Mouse (Mus musculus): Measurements from ENCODE around the gene A630089N07Rik. TPM values are rescaled to one million over a fixed set of nuclear protein-coding genes. Genes with fewer than 3 reads are reported as not detected.
"Not testable (repeated sequence)": the region's sequence is repeated elsewhere in the genome, so short reads cannot be mapped to it uniquely, and the experiment has no call there.

A630089N07Rik gene
- total RNA-seq (2021), result 7.0 and 8.1 TPM in 2 replicates
- long read RNA-seq, experiment 1, partial matches to known transcripts, result 2 of 3 reads
- long read RNA-seq, experiment 1, other reads (novel, unspliced or antisense), result 1 of 3 reads
- long read RNA-seq, experiment 2, partial matches to known transcripts, result 0 of 1 reads
- long read RNA-seq, experiment 2, other reads (novel, unspliced or antisense), result 1 of 1 reads

GRCm38 (mm10) chr16:98081889-98082818 is at the start of gene A630089N07Rik:
Gene A630089N07Rik, minus strand, starts transcription at chr16:98082450.
- peak; percentile 92 for DNase-seq

- no peak for DNase-seq
Measured at GRCm38 (mm10) chr16:98107109-98107508, 24.9 kb upstream of the A630089N07Rik start.

GRCm38 (mm10) chr16:98081550-98081888 is 731 bp downstream of the A630089N07Rik start:
- DNase-seq, result not testable (repeated sequence)

- DNase-seq, result not testable (repeated sequence)
Measured at GRCm38 (mm10) chr16:98081140-98081539, 1.1 kb downstream of the A630089N07Rik start.

GRCm38 (mm10) chr16:98079382-98079781 is 2.9 kb downstream of the A630089N07Rik start:
- DNase-seq, result not testable (repeated sequence)

GRCm38 (mm10) chr16:98041676-98042075 is 40.6 kb downstream of the A630089N07Rik start:
- peak; percentile 22 for DNase-seq

GRCm38 (mm10) chr16:98034971-98035370 is 47.3 kb downstream of the A630089N07Rik start:
- not testable (repeated sequence) for DNase-seq

GRCm38 (mm10) chr16:98026186-98026585 is 56.1 kb downstream of the A630089N07Rik start:
- DNase-seq, result not testable (repeated sequence)

- DNase-seq, result no peak
Measured at GRCm38 (mm10) chr16:98022657-98023345, 59.4 kb downstream of the A630089N07Rik start.

- no peak for DNase-seq
Measured at GRCm38 (mm10) chr16:98022081-98022480, 60.2 kb downstream of the A630089N07Rik start.

GRCm38 (mm10) chr16:97997383-97997731 is 84.9 kb downstream of the A630089N07Rik start:
- DNase-seq, result not testable (repeated sequence)

GRCm38 (mm10) chr16:97996616-97997382 is 85.5 kb downstream of the A630089N07Rik start, which contains the start of gene B230307C23Rik:
Gene B230307C23Rik, plus strand, starts transcription at chr16:97997315.
- DNase-seq, result peak; percentile 91

- DNase-seq, result peak; percentile 82
Measured at GRCm38 (mm10) chr16:97995849-97996615, 86.2 kb downstream of the A630089N07Rik start.

GRCm38 (mm10) chr16:97992477-97992876 is 89.8 kb downstream of the A630089N07Rik start:
- not testable (repeated sequence) for DNase-seq

GRCm38 (mm10) chr16:97991517-97991916 is 90.7 kb downstream of the A630089N07Rik start:
- DNase-seq, result no peak

GRCm38 (mm10) chr16:97984589-97984988 is 97.7 kb downstream of the A630089N07Rik start:
- no peak for DNase-seq

- DNase-seq, result no peak
Measured at GRCm38 (mm10) chr16:97981362-97981761, 100.9 kb downstream of the A630089N07Rik start.

- no peak for DNase-seq
Measured at GRCm38 (mm10) chr16:97977722-97978121, 104.5 kb downstream of the A630089N07Rik start.

- no peak for DNase-seq
Measured at GRCm38 (mm10) chr16:97977277-97977676, 105.0 kb downstream of the A630089N07Rik start.

- DNase-seq, result no peak
Measured at GRCm38 (mm10) chr16:97963956-97964540, 118.2 kb downstream of the A630089N07Rik start.
